Mouse (Mus musculus): ENCODE results near the gene Ccdc15. TPM values are rescaled to one million over a fixed set of nuclear protein-coding genes. Genes with fewer than 3 reads are reported as not detected.
A peak's percentile ranks its signal among the peaks of the same experiment; 100 is the strongest.
"Not testable (repeated sequence)": the region's sequence is repeated elsewhere in the genome, so short reads cannot be mapped to it uniquely, and the experiment has no call there.

Ccdc15 gene
- polyA plus RNA-seq, 1 experiment from 2014 or later, result 2.6 TPM

DNA sequence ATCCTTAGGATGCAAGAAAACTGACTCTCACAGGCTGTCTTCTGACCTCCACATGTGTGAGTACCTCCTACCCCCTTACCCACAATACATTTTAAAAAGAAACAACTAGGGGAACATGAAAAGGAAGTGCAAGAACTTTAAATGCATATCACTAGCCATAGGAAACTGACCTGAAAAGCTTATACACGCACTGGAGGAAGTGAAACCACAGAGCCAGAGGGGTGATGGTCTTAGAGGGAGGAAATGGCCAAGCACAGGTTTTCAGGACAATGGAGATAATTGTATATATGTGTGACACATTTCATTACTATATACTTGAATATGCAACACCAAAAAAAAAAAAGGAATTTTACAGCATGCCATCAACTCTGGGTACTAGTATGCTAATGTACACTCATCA lies 46.5 kb downstream of the Ccdc15 start:
- DNase-seq, result no peak
- ATAC-seq, result no peak
- Histone ChIP-seq H3K27me3 (ENCODE audit: insufficient read depth, low read length) (no peaks in the 10 kb centered on the region), H3K27ac (ENCODE audit: low read depth) (no peak overlapping the region), H3K9me3 (ENCODE audit: low read length) (no peaks in the 10 kb centered on the region), H3K4me3 (ENCODE audit: low read depth, low read length) (no peak overlapping the region), H3K4me1 (ENCODE audit: insufficient read depth) (no peaks in the 10 kb centered on the region), H3K9ac (replicated peaks) (no peak overlapping the region), H3K36me3 (replicated peaks; ENCODE audit: insufficient read depth, low read length) (peaks cover 6% of the 10 kb centered on the region; the same call in 1 of the 2 replicates), H3K4me2 (ENCODE audit: low read depth, low read length) (no peak overlapping the region)
- TF ChIP-seq EP300 (IDR thresholded peaks at IDR 0.05; ENCODE audit: low read depth), result no peak
- TF ChIP-seq CTCF (IDR thresholded peaks at IDR 0.05; ENCODE audit: low read depth), result no peak
- WGBS (ENCODE audit: insufficient replicate concordance), result 36% methylated on average over 1 of the region's 1 CpGs

DNA sequence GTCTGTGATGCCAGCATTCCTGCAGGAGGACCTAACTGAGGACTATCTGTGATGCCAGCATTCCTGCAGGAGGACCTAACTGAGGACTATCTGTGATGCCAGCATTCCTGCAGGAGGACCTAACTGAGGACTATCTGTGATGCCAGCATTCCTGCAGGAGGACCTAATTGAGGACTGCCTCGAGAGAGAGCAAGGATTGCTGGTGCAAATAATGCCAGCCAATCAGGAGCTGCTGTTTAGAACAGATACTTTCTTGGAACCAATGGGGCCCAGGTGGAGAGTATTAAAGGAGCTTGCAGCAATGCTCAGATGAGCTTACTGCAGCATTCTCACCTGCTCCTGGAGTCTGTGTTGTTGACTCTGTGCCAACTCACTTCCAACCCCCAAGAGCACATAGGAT lies 47.7 kb downstream of the Ccdc15 start:
- not testable (repeated sequence) for H3K9me3 ChIP-seq (ENCODE audit: low read length); H3K4me1 ChIP-seq (ENCODE audit: insufficient read depth); DNase-seq; H3K9ac ChIP-seq (replicated peaks); ATAC-seq; H3K4me3 ChIP-seq (ENCODE audit: low read depth, low read length); H3K27me3 ChIP-seq (ENCODE audit: insufficient read depth, low read length); H3K36me3 ChIP-seq (replicated peaks; ENCODE audit: insufficient read depth, low read length); H3K27ac ChIP-seq (ENCODE audit: low read depth); H3K4me2 ChIP-seq (ENCODE audit: low read depth, low read length)
- WGBS (ENCODE audit: insufficient replicate concordance), result 60% methylated on average over 1 of the region's 1 CpGs

DNA sequence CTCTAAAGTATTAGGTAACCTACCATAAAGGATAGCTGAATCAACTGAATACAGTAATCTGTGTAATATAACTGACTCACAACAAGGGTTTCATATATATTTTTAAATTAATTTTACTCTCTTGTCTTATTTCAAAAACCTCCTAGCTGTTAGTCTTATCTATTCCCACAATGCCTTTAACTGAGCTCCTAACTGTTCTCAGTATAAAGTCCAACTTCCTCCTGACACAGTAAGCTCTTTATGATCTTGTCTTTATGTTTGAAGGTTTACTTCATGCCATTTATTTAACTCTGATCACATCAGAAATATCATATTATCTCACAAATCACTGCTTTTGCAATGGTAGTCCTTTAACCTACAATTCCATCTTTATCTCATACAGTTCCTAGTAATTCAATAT lies 52.6 kb downstream of the Ccdc15 start:
- DNase-seq, result no peak
- H3K9me3 ChIP-seq (ENCODE audit: low read length), result no peaks in the 10 kb centered on the region
- no peak overlapping the region for H3K9ac ChIP-seq (replicated peaks)
- H3K27ac ChIP-seq (ENCODE audit: low read depth), result no peak overlapping the region
- H3K4me1 ChIP-seq (ENCODE audit: insufficient read depth), result no peaks in the 10 kb centered on the region
- no peaks in the 10 kb centered on the region; the same call in 1 of the 2 replicates for H3K36me3 ChIP-seq (replicated peaks; ENCODE audit: insufficient read depth, low read length)
- TF ChIP-seq CTCF (IDR thresholded peaks at IDR 0.05; ENCODE audit: low read depth) (no peak), EP300 (IDR thresholded peaks at IDR 0.05; ENCODE audit: low read depth) (no peak)
- H3K4me3 ChIP-seq (ENCODE audit: low read depth, low read length), result no peak overlapping the region
- no peak overlapping the region for H3K4me2 ChIP-seq (ENCODE audit: low read depth, low read length)
- no peaks in the 10 kb centered on the region for H3K27me3 ChIP-seq (ENCODE audit: insufficient read depth, low read length)
- no peak for ATAC-seq

DNA sequence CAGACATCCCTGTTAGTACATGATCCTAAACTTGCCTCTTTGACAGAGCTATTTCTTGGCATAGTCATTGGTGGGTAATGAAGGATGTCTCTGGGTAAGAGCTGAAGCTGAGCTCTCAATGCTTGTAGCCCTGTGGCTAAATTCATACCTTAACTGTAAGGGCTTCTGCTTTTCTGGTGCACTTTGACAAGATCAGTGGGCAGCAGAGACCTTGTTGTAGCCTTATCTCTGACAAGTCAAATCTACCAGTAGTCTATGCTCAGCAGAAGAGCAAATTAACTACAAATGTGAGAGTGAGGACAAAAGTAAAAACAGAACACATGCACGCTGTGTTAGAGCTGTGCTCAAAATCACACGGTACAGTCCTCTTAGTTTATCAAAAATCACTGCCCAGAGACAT lies 81.6 kb downstream of the Ccdc15 start:
- no peak overlapping the region for H3K9ac ChIP-seq (replicated peaks)
- ATAC-seq (no peak), DNase-seq (no peak)
- no peaks in the 10 kb centered on the region for H3K36me3 ChIP-seq (replicated peaks; ENCODE audit: insufficient read depth, low read length)
- H3K4me3 ChIP-seq (ENCODE audit: low read depth, low read length), result no peak overlapping the region
- no peaks in the 10 kb centered on the region for H3K27me3 ChIP-seq (ENCODE audit: insufficient read depth, low read length)
- H3K27ac ChIP-seq (ENCODE audit: low read depth), result no peak overlapping the region
- H3K9me3 ChIP-seq (ENCODE audit: low read length), result no peaks in the 10 kb centered on the region
- H3K4me2 ChIP-seq (ENCODE audit: low read depth, low read length), result no peak overlapping the region
- 63% methylated on average over 2 of the region's 2 CpGs for WGBS (ENCODE audit: insufficient replicate concordance)
- TF ChIP-seq EP300 (IDR thresholded peaks at IDR 0.05; ENCODE audit: low read depth) (no peak), CTCF (IDR thresholded peaks at IDR 0.05; ENCODE audit: low read depth) (no peak)
- H3K4me1 ChIP-seq (ENCODE audit: insufficient read depth), result no peaks in the 10 kb centered on the region

DNA sequence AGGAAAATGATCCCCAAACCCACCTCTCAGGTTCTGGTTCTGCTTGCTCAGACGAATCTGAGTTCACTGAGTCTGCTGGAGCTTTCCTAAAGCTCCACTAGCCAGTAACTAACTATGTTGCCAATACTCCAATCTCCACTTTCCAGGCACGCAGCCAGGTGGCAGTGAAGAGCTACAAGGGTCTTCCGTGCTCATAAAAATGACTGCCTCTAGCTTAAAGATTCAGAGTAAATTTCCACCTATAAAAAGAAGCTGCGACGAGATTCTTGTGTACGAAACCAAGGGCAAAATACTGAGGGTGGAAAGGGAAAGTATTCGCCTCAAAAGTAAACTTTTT lies 92.4 kb downstream of the Ccdc15 start:
- ATAC-seq (peak; percentile 78), DNase-seq (peak; percentile 63)
- 26% methylated on average over 7 of the region's 7 CpGs for WGBS (ENCODE audit: insufficient replicate concordance)
- no peak for TF ChIP-seq EP300 (IDR thresholded peaks at IDR 0.05; ENCODE audit: low read depth)
- TF ChIP-seq CTCF (IDR thresholded peaks at IDR 0.05; ENCODE audit: low read depth), result peak; percentile 75
- peak overlapping the region; percentile 54 for H3K4me3 ChIP-seq (ENCODE audit: low read depth, low read length)
- H3K4me2 ChIP-seq (ENCODE audit: low read depth, low read length), result peak overlapping the region; percentile 88
- no peaks in the 10 kb centered on the region for H3K36me3 ChIP-seq (replicated peaks; ENCODE audit: insufficient read depth, low read length)
- H3K9me3 ChIP-seq (ENCODE audit: low read length), result no peaks in the 10 kb centered on the region
- H3K4me1 ChIP-seq (ENCODE audit: insufficient read depth), result peaks cover 8% of the 10 kb centered on the region
- no peaks in the 10 kb centered on the region for H3K27me3 ChIP-seq (ENCODE audit: insufficient read depth, low read length)
- peak overlapping the region; percentile 66 for H3K27ac ChIP-seq (ENCODE audit: low read depth)
- peak overlapping the region; percentile 54; the same call in 1 of the 2 replicates for H3K9ac ChIP-seq (replicated peaks)

DNA sequence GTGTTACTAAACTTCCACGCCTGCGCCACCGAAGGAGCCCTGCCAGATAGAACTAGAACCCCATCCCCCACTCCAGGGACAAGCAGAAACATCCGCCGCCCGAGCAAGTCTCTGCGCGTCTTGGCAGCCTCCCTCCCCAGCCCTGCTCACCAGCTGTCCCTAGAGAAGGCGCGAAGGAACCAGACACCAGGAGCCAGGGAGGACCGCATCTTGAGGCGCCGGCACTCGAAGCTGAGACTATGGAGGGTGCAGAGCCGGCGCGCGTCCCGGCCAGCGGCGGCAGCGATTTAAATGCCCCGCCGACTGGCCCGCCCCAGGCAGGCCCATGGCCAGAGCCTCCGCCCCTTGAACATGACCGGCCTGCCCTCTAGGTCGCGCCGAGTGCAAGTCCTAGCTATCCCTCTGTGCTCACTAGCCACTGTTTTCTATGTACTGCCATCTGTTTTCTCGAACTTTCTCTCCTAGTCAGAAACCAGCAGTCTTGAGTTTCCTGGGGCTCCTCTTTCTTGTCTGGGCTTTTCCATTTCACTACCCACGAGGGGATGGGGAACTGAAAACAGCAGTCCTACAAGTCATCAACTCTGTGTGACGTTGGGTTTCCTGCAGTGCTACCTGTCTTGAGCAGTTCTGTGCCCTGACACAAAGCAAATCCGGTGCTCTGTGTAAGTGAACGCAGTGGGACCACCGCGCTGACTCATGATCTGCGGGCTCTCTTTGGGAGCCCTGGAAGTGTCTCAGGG lies 92.9 kb downstream of the Ccdc15 start, which contains the start of gene Slc37a2:
Slc37a2 (minus strand) TSS at position 590 of the 740 bp plus-strand sequence.
- H3K9ac ChIP-seq (replicated peaks), result peak within 1 kb of the TSS; percentile 54
- peaks cover 8% of the 10 kb centered on the region for H3K4me1 ChIP-seq (ENCODE audit: insufficient read depth)
- peak; percentile 94 for ATAC-seq
- 2% methylated on average over 38 of the region's 38 CpGs for WGBS (ENCODE audit: insufficient replicate concordance)
- no peaks in the 10 kb centered on the region for H3K27me3 ChIP-seq (ENCODE audit: insufficient read depth, low read length)
- DNase-seq, result peak; percentile 71
- H3K27ac ChIP-seq (ENCODE audit: low read depth), result peak within 1 kb of the TSS; percentile 66
- peak within 1 kb of the TSS; percentile 88 for H3K4me2 ChIP-seq (ENCODE audit: low read depth, low read length)
- TF ChIP-seq EP300 (IDR thresholded peaks at IDR 0.05; ENCODE audit: low read depth) (no peak), CTCF (IDR thresholded peaks at IDR 0.05; ENCODE audit: low read depth) (no peak)
- no peaks in the 10 kb centered on the region for H3K9me3 ChIP-seq (ENCODE audit: low read length)
- H3K4me3 ChIP-seq (ENCODE audit: low read depth, low read length), result peak within 1 kb of the TSS; percentile 54
- H3K36me3 ChIP-seq (replicated peaks; ENCODE audit: insufficient read depth, low read length), result no peaks in the 10 kb centered on the region
